Mouse (Mus musculus) cerebellum, adult 9-10 months (tissue): ENCODE data around the gene Gdnf.

ENCODE experiments used
- DNase-seq: peaks from one replicate; pipeline ENCODE4 v3.0.0; 2022

The Gdnf gene

DNA sequence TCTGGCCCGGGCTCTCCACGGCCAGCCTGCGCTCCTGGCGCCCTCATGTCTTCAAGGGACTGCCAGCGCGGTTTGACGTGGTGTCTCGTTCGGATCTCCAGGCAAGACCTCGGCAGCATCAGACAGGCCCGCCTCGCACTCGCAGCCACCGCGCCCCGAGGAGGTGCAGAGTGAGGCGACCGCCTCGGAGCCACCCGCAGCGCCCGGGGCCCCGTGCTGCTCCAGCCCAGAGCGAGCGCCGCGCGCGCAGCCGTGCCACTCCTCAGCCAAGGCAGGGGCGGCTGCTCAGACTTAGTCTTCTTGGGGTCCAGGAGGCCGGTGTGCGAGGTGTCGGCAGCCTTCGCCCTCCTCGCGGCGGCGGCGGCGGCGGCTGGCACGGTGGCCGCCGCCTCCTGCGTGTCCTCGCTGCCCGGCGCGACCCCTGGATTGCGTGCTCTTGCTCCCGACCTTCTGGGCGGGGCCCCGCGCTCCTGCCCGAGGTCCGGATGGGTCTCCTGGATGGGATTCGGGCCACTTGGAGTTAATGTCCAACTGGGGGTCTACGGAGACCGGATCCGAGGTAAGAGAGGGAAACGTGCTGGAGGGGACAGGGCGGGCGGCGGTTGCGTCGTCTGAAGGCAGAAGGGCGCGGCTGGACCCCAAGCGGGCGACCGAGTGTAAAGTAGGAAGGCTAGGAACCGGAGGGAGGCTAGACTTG is at the start of gene Gdnf:
TSS of gene Gdnf (plus strand) at position 291 of the 697 bp plus-strand sequence.
- no peak for DNase-seq

DNA sequence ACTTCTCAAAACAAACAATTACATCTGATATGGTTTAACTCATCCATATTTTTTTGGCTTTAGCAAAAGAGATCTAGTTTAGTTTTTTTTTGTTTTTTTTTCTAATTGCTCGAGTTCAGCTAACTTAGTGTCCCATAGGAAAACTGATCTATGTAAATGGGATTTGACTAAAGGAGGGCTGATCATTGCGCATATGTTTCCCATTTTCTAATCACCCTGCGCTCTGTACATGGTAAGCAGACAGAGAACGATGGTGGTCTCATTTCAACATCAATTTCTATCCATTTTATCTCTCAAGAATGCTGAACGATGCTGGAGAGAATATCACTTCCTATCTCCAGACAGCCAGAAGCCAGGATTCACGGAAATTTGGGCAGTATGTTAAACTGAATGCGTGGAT is 43.5 kb upstream of the Gdnf start:
- DNase-seq = no peak

DNA sequence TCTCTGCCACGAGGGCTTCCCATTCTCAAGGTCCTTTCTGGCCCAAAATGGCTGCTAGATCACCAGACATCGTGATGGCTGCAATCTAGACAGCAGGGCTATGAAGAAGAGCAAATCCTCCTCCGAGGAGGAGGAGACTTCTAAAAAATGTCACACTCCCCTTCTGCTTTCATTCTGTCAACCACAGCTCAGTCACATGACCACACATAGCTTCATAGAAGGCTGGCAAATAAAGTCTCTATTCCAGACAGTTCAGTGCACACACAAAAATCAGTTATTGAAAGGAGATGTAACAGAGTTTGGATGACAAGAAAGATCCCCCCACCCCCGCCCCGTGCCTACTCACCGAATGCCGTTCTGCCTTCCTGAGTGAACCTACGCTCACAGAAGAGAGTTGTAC is 37.7 kb upstream of the Gdnf start:
- DNase-seq = no peak

DNA sequence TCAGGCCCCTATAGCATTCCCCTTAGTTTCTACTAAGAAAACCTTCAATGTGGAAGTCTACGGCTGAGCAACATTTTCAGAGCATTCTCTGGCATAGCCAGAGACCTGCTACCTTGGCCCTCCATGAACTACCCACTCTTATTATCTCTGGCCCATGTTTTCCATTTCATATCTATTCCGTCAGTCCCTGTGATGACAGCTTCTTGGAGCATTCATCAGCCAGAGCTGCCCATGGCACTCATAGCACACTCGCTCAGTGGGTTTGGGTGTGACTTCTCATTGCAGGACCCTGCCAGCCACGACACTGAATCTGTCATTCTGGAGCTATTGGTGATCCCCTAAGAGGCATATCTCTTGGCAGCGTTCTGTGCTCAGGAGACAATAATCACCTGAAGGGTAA is 29.1 kb upstream of the Gdnf start:
- DNase-seq = no peak

DNA sequence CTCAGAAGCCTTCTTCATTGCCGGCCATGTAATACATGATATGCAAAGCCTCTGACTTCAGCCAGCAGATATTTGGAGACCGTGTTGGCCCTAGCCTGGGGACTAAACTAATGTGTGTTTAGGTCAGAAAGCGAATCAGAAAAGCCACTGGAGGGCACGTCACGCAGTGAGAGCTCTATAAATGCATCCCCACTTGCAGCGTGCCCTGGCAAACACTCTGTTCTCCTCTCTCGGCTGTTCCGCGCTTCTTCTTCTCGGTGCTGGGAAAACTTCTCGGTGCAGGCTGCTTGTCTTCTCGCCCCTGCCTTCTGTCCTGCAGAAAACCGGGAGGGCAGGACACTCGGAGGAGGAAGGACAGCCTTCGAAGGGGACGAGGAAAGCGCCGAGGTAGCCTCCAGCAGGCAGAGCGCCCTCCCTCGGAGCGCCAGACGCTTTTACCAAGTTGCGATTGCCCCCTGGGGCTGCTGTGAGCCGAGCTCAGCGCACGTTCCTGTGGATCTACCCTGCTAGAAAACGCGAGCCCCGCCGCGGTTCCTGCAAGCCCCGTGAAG is 730 bp upstream of the Gdnf start:
- DNase-seq = no peak

DNA sequence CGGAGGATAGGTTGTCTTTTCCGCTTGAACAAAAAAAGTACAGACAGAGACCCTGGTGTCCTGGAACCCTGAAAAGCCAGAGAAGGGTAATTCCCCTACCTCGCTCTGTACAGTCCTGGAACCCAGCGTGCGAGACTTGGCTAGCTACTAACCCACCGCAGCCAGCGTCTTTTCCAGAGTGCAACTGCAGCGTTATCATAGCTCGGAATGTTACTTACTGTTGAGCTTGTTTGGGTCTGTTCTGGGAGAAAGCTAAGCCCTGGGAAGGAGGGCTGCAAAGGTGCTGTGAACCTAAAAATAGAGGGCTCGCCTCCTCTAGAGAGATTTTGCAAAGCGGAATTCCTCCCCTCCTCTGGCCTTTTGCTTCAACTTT is 593 bp downstream of the Gdnf start:
- no peak for DNase-seq

DNA sequence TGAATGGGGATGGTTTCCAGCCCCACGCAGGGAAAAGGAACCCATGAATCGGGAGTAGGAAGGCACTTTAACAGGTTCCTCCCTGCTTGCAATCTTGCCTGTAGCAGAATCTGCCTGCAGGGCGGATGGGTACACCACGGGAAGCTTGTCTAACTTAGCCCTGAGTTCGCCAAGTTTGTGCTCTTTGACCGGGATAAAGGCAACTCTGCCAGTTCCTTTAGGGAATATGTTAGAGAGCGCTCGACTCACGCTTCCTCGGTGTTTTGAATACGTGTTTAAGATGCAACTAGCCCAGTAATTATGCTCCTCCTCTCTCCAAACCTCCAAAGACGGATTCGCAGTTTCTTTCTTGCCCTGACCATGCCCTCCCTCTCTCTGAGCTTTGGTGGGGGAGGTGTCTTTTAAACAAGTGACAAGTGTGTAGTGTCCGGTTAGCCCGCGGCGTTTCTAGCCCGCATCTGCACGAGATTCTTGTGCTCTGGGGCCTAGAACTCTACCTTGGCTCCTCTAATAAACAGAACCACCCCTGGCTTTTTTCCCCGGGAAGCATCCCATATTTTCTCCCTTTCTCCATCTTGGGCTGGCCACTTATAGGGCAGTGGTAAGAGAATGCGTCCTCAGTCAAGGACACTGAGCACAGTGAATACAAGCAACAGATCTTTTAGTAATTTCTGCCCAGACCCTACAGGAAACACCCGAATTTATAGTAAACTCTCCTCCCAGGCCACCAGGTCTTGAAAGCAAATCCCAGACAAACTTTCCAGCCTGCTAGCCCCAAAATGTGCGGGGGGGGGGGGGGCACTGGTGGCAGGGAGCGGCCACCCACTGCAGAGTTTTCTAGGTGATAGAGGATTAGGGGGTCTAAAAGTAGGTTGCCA is 1.4 kb downstream of the Gdnf start:
- DNase-seq = no peak

DNA sequence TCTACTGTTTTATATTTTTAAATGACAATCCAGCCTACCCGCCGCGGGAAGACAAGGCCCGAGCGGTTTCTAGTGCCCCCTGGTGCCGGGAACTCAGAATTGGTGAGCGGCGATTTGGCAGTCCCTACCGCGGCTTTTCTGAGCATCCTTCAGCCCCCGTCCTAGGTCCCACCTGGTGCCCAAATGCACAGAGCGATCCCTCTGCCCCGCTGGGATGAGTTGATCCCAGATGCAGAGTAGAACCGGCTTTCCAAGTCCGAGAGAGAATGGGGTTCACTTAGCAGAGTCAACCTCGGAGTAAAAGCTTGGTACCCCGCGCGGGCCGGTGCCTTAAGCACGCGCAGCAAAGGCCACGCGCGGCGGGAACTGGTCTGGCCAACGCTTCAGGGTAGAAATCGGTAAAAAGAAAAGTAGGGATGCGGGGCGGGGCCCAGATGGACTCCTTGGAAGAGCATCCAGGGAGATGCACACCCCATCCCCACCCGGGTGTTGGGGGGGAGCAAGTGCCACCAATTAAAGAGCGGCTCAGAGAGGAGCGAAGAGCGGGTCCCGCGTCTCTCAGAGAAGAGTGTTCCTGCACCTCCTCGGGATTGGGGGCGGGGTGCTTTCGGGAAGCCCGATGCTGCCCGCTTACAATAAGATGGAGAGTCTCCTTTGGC is 2.4 kb downstream of the Gdnf start:
- DNase-seq = peak; percentile 53

DNA sequence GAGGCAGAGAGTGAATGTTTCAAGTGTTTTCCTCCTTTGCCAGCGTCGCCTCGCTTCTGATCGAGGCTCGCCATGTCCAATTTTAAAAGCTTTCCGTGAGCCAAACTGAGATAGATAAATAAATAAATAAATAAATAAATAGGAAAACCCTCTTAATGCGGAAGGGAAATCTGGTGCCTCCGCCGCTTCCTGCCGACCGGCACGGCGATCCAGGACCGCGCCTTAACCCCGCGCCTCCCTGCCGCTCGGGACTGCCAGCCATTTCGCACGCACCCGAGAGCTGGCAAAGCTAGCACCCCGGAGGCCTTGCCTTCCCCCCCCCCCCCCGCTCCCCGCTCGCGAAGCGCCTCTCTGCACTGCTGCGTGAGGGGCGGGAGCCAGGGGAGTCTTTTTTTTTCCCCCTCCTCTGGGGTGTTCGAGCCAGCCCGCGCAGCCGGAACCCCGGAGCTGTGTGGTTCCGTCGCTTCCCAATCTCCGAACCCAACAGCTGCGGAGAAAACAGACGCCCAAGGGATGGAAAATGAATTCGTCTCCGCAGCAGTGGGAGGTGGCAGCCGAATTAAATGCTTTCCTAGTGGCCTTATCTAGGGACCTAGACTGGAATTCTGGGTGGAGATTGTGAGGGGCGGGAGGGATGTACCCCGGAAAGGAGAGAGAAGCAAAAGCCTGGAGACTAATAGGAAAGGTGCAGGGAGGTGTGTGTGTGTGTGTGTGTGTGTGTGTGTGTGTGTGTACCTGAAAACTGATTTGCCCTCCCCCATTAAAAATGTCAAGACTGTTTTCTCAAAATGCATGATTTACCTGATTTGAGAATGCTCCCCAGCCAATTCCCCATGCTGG is 3.1 kb downstream of the Gdnf start:
- DNase-seq = no peak

DNA sequence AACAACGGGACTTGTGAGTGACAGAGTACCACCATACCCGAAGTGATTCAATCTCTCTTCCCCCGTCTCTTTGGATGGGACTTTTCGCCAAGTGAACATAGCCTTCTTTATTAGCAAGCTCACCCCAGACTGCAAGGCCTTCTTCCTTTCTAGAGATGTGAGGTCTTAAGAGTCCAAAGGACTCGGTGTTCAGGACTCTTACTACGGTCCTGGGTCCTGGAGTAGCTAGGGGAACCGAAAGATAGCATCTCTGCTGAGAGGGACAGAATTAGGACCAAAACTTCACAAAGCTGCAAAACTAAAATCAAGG is 3.7 kb downstream of the Gdnf start:
- DNase-seq = no peak

DNA sequence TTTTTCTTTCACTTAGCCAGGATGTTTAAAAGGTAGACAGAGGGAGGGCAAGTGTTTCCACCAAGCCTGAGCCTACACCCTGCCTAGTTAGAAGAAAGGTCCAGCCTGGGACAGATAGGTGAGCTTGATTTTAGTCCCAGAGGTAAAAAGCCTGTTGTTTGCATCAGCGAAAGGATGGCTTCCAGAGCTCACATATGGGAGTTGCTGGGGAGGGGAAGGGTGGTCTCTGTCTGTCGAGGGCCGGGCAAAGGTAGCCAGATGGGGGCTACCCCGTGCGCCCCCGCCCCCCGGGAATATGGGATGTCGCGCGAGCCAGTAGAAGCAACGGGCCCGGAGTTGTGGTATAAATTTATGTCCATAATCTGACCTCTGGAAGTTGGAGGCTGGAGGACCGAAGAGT is 4.3 kb downstream of the Gdnf start:
- no peak for DNase-seq

DNA sequence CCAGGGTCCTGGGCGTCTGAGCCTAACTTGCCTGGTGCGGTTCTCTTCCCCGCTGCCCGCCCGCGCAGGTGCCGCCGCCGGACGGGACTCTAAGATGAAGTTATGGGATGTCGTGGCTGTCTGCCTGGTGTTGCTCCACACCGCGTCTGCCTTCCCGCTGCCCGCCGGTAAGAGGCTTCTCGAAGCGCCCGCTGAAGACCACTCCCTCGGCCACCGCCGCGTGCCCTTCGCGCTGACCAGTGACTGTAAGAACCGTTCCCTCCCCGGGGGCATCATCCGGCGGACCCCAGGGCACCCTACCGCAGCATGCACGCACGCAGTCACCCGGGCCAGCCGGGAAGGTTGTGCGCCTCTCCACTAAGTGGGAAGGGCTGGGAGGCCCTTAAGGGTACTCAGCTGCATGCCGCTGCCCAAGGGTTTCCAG is 4.9 kb downstream of the Gdnf start:
- DNase-seq = no peak

DNA sequence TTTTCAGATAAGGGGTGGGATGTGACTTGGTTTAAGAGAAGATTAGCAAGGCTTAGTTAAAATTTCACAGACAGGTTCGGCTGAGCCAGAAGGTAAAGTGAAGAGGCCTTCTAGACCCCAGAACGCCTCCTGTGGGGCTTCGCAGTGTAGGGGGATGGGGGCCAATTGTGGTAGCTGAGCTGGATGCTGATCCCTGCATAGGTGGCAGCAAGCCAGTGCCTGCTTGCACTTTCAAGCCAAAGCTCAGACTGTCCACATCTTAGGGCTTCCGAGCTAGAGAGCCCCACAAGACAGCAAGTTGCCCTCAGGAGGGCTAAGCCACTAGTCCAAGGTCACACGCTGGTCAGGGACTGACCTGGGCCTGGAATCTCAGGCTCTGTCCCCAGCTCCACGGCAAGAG is 13.2 kb downstream of the Gdnf start:
- no peak for DNase-seq

DNA sequence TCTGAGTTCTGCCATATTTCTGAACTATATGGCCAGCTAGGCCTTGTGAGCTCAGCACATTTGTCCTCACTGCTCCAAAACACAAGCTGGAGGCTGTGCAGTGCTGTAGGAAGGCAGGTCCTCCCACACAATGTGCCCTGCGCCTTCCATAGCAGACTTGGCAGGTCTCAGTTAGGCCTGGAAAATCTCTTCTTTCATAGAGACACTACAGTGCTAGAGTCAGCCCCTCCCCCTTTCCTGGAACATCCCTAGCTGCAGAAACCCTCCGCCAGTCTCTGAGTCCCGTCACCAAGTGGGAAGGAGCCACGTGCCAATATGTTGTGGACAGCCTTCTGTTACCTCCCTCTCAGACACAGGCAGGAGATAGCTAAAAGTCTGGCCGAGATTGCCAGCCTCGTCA is 14.9 kb downstream of the Gdnf start:
- DNase-seq = no peak

DNA sequence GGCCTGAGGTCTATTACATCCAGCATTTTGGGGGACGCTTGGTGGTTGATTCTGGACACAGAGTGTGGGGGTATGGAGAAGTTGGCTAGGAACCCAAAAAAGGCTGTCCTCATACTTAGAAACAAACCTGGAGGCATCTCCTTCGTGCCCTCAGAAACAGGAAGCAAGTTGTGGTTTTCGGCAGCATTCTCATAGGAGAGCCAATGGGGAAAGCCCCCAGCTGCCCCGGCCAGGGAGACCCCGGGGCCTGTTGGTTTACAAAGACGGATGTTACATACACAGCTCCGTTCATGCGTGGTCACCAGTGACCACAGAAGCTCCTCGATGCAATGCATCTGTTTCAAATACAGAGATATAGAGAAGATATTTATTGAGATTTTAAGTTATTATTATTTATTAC is 24.8 kb downstream of the Gdnf start:
- DNase-seq = no peak

DNA sequence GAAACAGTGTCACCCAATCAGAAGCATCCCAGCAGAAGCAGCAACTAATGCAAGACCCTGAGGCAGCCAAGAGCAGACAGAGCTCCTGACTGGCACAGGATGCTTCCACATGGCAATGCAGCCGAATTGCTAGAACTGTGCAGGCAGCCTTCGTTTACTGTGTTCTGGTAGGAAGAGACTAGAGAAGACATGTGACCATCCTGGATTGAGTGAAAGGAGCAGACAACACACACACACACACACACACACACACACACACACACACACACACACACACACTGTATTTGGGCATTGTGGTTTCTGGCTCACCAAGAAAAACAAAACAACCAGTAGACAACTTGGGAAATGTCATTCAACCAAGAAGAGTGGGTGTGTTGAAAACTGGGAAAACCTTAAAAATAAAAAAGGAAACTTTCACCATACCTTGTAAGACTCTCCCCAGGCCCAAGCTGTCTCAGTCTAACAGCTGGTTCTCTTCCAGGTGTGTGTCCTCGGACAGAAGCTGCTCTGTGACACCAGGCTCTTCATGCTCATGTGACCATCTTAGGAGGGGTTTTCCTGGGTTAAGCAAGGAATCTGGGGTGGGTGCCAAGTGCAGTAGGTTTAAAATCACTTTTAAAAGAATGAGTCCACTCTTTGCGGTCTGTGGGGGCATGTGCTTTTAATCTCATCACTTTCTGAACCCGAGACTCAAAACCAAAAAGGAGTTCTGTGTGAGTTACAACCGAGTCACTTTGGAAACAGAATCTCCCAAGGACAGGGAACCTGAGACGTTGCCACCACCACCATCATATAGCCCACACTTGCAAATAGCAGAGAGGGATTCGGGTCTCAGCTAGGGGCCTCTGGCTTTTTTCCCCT is 27.6 kb downstream of the Gdnf start:
- DNase-seq = no peak

DNA sequence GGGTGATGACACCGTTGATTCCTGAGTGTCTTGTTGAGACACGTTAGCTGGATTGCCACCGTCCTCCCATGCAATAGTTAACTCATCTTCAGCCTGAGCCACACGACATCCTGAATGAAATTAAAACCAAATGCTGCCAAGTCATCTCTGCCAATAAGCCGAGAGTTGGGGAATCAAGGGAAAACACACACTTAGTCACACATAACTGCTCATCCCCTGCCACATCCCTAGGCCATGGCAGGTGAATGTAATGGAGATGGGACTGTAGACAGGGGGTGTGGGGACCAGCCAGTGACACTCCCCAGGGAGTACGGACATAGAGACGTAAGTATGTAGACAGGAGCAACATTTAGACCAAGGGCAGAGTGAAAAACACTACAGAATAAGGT is 28.3 kb downstream of the Gdnf start:
- DNase-seq = no peak

DNA sequence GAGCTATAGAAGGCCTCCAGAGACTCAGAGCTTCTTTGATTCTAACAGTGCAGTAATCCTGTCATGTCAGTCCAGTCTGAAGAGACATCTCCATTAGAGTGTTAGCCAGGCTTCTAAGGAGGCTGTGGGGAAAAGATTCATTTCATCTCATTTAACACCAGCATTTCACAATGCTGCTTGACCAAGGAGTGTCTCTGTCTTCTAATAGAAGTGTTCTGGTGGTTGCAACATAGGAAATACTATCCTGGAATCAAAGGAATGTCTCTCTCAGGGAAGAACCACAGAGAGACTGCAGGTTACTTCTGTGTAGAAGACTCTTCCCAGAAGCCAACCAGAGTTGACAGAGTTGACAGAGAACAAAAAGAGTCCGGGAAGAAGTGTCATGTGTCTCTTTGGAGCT is 31.0 kb downstream of the Gdnf start:
- DNase-seq = no peak

DNA sequence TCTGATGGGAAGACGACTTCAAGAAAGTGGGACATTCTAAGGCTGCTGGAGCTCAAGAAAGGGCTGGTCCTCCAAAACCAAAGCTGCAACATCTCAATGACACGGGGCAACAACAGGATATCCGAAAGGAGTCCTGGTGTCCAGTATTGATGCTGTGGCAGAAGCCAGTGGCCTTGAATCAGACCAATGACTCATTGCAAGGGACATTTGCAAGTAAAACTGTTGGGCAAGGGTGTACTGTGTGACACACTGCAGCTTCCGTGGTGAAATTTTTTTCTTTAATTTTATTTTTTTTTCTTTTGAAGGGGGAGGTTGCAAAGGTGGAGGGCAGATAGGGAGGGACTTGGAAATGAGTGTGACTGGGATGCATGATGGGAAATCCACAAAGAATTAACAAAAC is 31.8 kb downstream of the Gdnf start:
- DNase-seq = no peak

DNA sequence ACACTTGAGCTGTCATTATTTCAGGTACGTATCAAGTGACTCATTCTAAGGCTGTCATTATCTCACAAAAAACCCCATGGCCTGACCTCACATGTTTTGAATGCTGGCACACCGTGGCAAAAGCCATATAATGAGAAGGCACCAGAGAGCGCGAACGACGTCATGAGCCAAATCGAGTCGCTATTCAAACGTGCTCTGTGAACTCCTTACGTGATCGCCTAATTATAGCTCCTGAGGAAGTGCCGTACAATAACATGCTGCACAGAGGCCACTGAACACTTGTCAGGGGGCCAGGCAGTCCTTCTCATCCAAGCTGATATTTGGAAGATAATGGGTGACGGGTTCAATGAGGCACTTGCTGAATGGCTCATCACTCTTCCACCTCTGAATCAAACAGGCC is 46.8 kb downstream of the Gdnf start:
- no peak for DNase-seq

DNA sequence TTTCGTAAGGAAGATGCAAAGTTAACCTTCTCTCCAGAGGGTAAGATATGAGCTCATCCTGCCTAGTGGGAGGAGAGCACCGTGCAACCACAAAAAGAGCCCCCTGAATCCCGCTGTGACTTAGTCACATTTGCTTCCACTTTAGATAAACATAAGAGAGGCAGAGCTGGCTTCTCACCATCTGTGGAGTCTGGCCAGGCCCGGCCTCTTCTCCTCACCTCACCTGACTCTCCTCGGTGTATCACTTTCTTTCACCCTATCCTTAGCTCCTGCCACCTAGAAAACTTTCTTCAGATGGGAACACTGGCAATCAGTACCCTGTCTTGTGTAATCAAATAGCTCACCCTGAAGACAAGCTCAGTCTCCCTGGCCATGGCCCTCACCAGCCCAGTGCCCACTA is 48.2 kb downstream of the Gdnf start:
- no peak for DNase-seq

DNA sequence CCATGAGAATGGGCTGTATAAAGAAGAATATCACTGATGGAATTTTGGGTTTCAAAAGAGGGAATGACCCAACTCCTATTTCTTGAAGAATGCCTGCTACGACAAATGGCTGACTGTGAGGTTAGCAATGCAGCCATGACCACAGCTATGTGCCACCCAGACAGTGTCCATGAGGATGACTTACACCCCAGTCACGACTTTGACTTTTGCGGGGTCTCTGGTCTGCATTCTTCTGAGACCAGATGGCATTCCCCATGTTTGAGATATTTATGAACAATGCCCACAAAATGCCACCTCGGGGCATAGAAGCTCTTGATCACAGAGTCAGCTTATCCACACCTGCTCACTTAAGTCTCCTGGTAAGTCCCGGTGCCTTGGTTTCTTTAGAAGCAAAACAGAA is 52.2 kb downstream of the Gdnf start:
- DNase-seq = no peak
